Mouse (Mus musculus): ENCODE measurements around the gene Tmigd1. TPM values are rescaled to one million over a fixed set of nuclear protein-coding genes. Genes with fewer than 3 reads are reported as not detected.
"Not testable (repeated sequence)": the region's sequence is repeated elsewhere in the genome, so short reads cannot be mapped to it uniquely, and the experiment has no call there.

The Tmigd1 gene
- polyA plus RNA-seq, 1 experiment, result not detected

DNA sequence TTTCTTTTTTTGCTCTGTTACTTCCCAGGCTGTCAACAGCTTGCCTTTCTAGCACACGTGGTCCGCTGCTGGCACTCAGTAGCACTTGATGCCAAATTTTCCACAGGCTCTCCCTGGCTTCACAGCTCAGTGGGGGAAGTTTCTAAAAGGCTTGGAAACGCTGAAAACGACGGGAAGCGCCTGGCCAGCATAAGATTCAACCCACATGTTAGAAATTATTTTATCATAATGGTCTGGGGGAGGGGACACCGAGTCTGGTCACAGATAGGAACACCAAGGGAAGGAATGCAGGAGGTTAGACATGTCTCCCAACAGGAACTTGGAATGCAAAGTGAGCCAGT, 10.1 kb downstream of the Tmigd1 start:
- no peak for DNase-seq (ENCODE audit: low read depth in 1 of 2, low spot score in 2 of 2)
- Histone ChIP-seq H3K4me1 (ENCODE audit: control insufficient read depth, insufficient read depth, insufficient read length) (no peaks in the 10 kb centered on the region), H3K4me3 (ENCODE audit: extremely low read depth, insufficient read depth, insufficient read length) (no peak overlapping the region), H3K27me3 (ENCODE audit: control insufficient read depth, insufficient read depth, low read length) (no peaks in the 10 kb centered on the region), H3K27ac (ENCODE audit: insufficient read depth, low read length) (no peak overlapping the region), H3K36me3 (ENCODE audit: control insufficient read depth, insufficient read depth, low read length) (no peaks in the 10 kb centered on the region)
- WGBS, result 71% methylated on average over 7 of the region's 7 CpGs
- TF ChIP-seq POLR2A (IDR thresholded peaks at IDR 0.05; ENCODE audit: low read depth, low read length), result no peak
- TF ChIP-seq CTCF (IDR thresholded peaks at IDR 0.05; ENCODE audit: extremely low read depth, insufficient read depth, insufficient read length, insufficient replicate concordance), result no peak

DNA sequence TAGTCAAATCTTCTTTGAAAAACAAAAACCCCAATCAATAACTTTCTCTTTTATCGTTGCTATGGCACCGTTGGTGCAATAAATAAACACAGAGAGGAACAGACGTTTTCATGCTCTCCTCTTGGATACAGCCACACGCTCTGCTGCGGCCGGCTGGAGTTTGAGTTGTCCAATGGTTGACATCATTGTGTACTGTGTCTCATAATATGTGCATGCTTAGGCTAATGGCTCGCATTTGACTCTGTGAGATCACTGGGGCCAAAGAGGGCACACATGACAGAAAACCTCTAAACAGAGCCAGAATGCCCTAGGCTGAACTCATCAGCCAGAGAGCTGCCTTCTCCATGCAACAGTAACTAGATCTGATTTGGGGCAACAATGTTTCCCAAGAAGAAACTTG, 12.4 kb downstream of the Tmigd1 start:
- H3K4me1 ChIP-seq (ENCODE audit: control insufficient read depth, insufficient read depth, insufficient read length), result no peaks in the 10 kb centered on the region
- no peak overlapping the region for H3K27ac ChIP-seq (ENCODE audit: insufficient read depth, low read length)
- no peak for DNase-seq (ENCODE audit: low read depth in 1 of 2, low spot score in 2 of 2)
- no peaks in the 10 kb centered on the region for H3K36me3 ChIP-seq (ENCODE audit: control insufficient read depth, insufficient read depth, low read length)
- WGBS, result 84% methylated on average over 7 of the region's 7 CpGs
- H3K27me3 ChIP-seq (ENCODE audit: control insufficient read depth, insufficient read depth, low read length), result no peaks in the 10 kb centered on the region
- TF ChIP-seq POLR2A (IDR thresholded peaks at IDR 0.05; ENCODE audit: low read depth, low read length) (no peak), CTCF (IDR thresholded peaks at IDR 0.05; ENCODE audit: extremely low read depth, insufficient read depth, insufficient read length, insufficient replicate concordance) (no peak)
- no peak overlapping the region for H3K4me3 ChIP-seq (ENCODE audit: extremely low read depth, insufficient read depth, insufficient read length)

DNA sequence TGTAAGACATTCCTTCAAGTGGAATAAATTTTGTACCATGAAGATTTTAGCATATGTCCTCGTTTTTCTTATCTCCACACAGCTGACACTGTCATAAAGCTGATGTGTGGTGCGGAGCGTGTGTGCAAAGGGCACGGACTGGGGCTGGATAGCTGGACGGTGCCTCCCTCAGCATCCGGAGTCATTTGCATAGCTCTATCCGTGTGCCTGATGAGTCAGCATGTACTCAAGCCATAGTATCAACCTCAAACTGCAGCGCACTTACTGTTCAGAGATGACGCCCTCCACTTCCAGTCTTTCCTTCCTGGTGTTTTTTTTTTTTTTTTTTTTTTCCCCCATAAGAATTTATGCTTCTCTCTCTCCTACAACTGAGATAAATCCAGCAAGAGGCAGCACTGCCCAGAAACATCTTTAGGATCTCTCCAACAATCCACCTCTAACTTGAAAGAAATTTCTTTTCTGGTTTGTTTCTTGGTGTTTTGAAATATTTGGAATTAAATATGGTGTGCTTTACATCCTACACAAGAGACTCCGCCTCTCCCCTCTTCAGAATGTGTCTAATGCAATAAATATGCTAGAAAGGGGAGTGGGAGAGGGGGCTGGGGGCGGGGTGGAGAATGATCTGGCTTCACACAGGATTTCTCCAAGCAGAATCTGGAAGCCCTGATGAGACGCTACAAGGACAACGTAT, 14.7 kb downstream of the Tmigd1 start:
- Histone ChIP-seq H3K36me3 (ENCODE audit: control insufficient read depth, insufficient read depth, low read length) (no peaks in the 10 kb centered on the region), H3K27ac (ENCODE audit: insufficient read depth, low read length) (no peak overlapping the region), H3K27me3 (ENCODE audit: control insufficient read depth, insufficient read depth, low read length) (no peaks in the 10 kb centered on the region), H3K4me3 (ENCODE audit: extremely low read depth, insufficient read depth, insufficient read length) (no peak overlapping the region), H3K4me1 (ENCODE audit: control insufficient read depth, insufficient read depth, insufficient read length) (no peaks in the 10 kb centered on the region)
- 31% methylated on average over 13 of the region's 13 CpGs for WGBS
- no peak for TF ChIP-seq POLR2A (IDR thresholded peaks at IDR 0.05; ENCODE audit: low read depth, low read length)
- no peak for TF ChIP-seq CTCF (IDR thresholded peaks at IDR 0.05; ENCODE audit: extremely low read depth, insufficient read depth, insufficient read length, insufficient replicate concordance)
- DNase-seq (ENCODE audit: low read depth in 1 of 2, low spot score in 2 of 2), result no peak

DNA sequence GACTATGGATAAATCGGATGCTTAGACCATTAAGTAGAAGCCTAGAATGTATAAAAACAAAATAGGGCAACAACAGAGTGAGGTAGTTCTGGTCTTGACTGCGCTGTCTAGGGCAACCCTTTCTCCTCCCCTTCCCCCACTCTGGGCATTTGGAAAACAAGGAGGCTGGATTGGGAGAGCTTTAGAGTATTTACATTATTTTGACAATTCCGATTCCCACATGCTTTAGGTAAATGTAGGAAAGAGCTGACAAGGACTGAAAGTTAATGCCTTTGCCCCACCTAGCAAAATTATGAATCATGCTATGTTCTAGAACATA, 15.2 kb downstream of the Tmigd1 start:
- no peak overlapping the region for H3K27ac ChIP-seq (ENCODE audit: insufficient read depth, low read length)
- no peak overlapping the region for H3K4me3 ChIP-seq (ENCODE audit: extremely low read depth, insufficient read depth, insufficient read length)
- H3K27me3 ChIP-seq (ENCODE audit: control insufficient read depth, insufficient read depth, low read length), result no peaks in the 10 kb centered on the region
- no peak for TF ChIP-seq CTCF (IDR thresholded peaks at IDR 0.05; ENCODE audit: extremely low read depth, insufficient read depth, insufficient read length, insufficient replicate concordance)
- no peak for TF ChIP-seq POLR2A (IDR thresholded peaks at IDR 0.05; ENCODE audit: low read depth, low read length)
- H3K4me1 ChIP-seq (ENCODE audit: control insufficient read depth, insufficient read depth, insufficient read length), result no peaks in the 10 kb centered on the region
- DNase-seq (ENCODE audit: low read depth in 1 of 2, low spot score in 2 of 2), result no peak
- 81% methylated on average over 3 of the region's 3 CpGs for WGBS
- no peaks in the 10 kb centered on the region for H3K36me3 ChIP-seq (ENCODE audit: control insufficient read depth, insufficient read depth, low read length)

DNA sequence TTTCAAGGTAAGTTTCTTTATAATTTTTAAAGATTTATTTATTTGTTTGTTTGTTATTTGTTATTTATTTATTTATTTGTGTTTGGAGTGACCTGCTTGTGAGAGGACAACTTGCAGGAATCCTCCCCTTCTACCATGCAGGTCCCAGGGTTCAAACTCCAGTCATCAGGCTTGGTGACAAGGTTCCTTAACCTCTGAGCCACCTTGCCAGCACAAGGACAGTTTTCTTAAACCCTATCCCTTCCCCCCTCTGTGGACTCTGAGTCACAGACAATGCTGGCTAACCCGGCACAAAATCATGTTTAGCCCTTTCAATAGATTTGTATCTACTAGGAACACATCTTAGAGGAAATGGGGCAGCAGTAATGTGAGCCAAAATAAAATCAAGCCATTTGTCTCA, 18.6 kb downstream of the Tmigd1 start:
- Histone ChIP-seq H3K4me3 (ENCODE audit: extremely low read depth, insufficient read depth, insufficient read length) (no peak overlapping the region), H3K4me1 (ENCODE audit: control insufficient read depth, insufficient read depth, insufficient read length) (no peaks in the 10 kb centered on the region), H3K36me3 (ENCODE audit: control insufficient read depth, insufficient read depth, low read length) (no peaks in the 10 kb centered on the region), H3K27ac (ENCODE audit: insufficient read depth, low read length) (no peak overlapping the region), H3K27me3 (ENCODE audit: control insufficient read depth, insufficient read depth, low read length) (no peaks in the 10 kb centered on the region)
- no peak for DNase-seq (ENCODE audit: low read depth in 1 of 2, low spot score in 2 of 2)
- 71% methylated on average over 1 of the region's 1 CpGs for whole genome bisulfite sequencing
- TF ChIP-seq CTCF (IDR thresholded peaks at IDR 0.05; ENCODE audit: extremely low read depth, insufficient read depth, insufficient read length, insufficient replicate concordance) (no peak), POLR2A (IDR thresholded peaks at IDR 0.05; ENCODE audit: low read depth, low read length) (no peak)

DNA sequence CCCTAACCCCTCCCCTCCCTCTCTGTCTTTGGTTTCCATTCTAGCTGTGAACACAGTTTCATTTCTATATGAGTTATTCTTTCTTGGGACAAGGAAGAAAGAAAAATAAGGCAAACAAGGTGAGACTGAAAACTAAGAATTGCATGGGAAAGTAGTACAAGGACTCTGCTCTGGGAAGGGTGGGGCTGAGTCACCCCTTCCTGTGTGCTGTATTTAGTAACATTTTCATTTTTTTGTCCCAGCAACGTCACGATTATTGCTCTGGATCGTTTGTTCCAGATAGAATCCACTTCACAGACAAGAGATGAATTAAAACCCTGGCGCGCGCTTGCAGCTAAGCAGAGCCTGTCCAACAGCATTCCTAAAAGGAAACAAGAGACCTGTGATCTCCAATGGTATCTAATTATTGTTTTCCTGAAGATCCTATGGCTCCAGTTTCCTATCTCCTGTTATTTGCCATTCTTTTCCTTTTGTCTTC, 22.8 kb downstream of the Tmigd1 start, which contains the start of gene Blmh:
TSS of gene Blmh (plus strand) at position 51 of the 478 bp plus-strand sequence.
- no peaks in the 10 kb centered on the region for H3K36me3 ChIP-seq (ENCODE audit: control insufficient read depth, insufficient read depth, low read length)
- TF ChIP-seq CTCF (IDR thresholded peaks at IDR 0.05; ENCODE audit: extremely low read depth, insufficient read depth, insufficient read length, insufficient replicate concordance) (no peak), POLR2A (IDR thresholded peaks at IDR 0.05; ENCODE audit: low read depth, low read length) (no peak)
- H3K27me3 ChIP-seq (ENCODE audit: control insufficient read depth, insufficient read depth, low read length), result no peaks in the 10 kb centered on the region
- WGBS, result 46% methylated on average over 6 of the region's 6 CpGs
- no peak for DNase-seq (ENCODE audit: low read depth in 1 of 2, low spot score in 2 of 2)
- H3K27ac ChIP-seq (ENCODE audit: insufficient read depth, low read length), result no peak within 1 kb of the TSS
- no peaks in the 10 kb centered on the region for H3K4me1 ChIP-seq (ENCODE audit: control insufficient read depth, insufficient read depth, insufficient read length)
- no peak within 1 kb of the TSS for H3K4me3 ChIP-seq (ENCODE audit: extremely low read depth, insufficient read depth, insufficient read length)

DNA sequence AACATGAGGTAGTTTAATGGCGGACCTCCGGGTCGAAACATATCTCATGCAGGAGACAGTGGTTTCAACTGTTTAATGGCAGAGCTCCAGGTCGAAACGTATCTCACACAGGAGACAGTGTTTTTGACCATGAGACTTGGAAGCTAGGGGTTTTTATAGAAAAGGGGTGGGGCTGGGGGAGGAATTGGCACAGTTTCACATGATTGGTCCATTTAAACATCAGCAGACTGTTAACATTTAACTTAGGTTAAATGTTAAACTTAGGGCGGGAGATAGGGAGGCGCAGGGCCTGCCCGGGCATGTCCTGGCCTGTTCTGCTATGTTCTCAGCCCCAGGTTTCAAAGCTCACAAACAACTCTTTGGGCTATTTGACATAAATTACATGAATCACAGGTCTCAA, 26.6 kb downstream of the Tmigd1 start:
- not testable (repeated sequence) for DNase-seq (ENCODE audit: low read depth in 1 of 2, low spot score in 2 of 2); H3K4me1 ChIP-seq (ENCODE audit: control insufficient read depth, insufficient read depth, insufficient read length); H3K27ac ChIP-seq (ENCODE audit: insufficient read depth, low read length); H3K4me3 ChIP-seq (ENCODE audit: extremely low read depth, insufficient read depth, insufficient read length); H3K27me3 ChIP-seq (ENCODE audit: control insufficient read depth, insufficient read depth, low read length); H3K36me3 ChIP-seq (ENCODE audit: control insufficient read depth, insufficient read depth, low read length)
- WGBS, result 94% methylated on average over 8 of the region's 8 CpGs
